10 mouse cellular contexts compared by ENCODE assay signal in genomic region chr11:34073776-34074175, GRCm38 (mm10). TPM values are rescaled to one million over a fixed set of nuclear protein-coding genes. Genes with fewer than 3 reads are reported as not detected.
DNase-seq lines count a peak whose midpoint lies in the region; ATAC-seq lines count a peak whose summit lies in the region.
"Had no signal": no experiment of that assay in that cellular context is flagged by ENCODE, and none has a peak within 500 bp of the region (broad histone marks: within the 10 kb centered on the region; RNA-seq: fewer than 3 reads in every experiment).

No protein-coding gene starts in this region.

- H3K4me3 ChIP-seq in forebrain, embryonic 11.5 days (ENCODE audit: low read depth, low read length): no peak overlapping the region
- no peak overlapping the region; the same call in 1 of the 2 replicates for H3K4me3 ChIP-seq in forebrain, embryonic 15.5 days
- H3K4me3 ChIP-seq in forebrain, embryonic 12.5 days (replicated peaks): no peak overlapping the region
- no peak overlapping the region for H3K4me3 ChIP-seq in midbrain, embryonic 12.5 days

- WGBS in forebrain, embryonic 11.5 days: 14% methylated on average over 15 of the region's 15 CpGs
- WGBS in forebrain, embryonic 15.5 days: 16% methylated on average over 15 of the region's 15 CpGs
- 14% methylated on average over 15 of the region's 15 CpGs for WGBS in forebrain, embryonic 12.5 days
- WGBS in midbrain, embryonic 12.5 days: 19% methylated on average over 15 of the region's 15 CpGs

- no peak overlapping the region for H3K9ac ChIP-seq in forebrain, embryonic 11.5 days (ENCODE audit: low read length)
- H3K9ac ChIP-seq in forebrain, embryonic 15.5 days (replicated peaks): no peak overlapping the region
- H3K9ac ChIP-seq in forebrain, embryonic 12.5 days: no peak overlapping the region
- no peak overlapping the region for H3K9ac ChIP-seq in midbrain, embryonic 12.5 days (replicated peaks)

- H3K9me3 ChIP-seq in forebrain, embryonic 11.5 days (ENCODE audit: control insufficient read depth, low read length): no peaks in the 10 kb centered on the region
- no peaks in the 10 kb centered on the region for H3K9me3 ChIP-seq in forebrain, embryonic 15.5 days
- no peaks in the 10 kb centered on the region for H3K9me3 ChIP-seq in forebrain, embryonic 12.5 days
- no peaks in the 10 kb centered on the region for H3K9me3 ChIP-seq in midbrain, embryonic 12.5 days

- intact Hi-C loops in left cerebral cortex, postnatal 10 days (cut with DNase I): loop anchor here (5.0 to 10.0 kb wide), 2 partner anchors 71 to 339 kb away; no protein-coding TSS in a partner anchor

- peak; percentile 84 for DNase-seq in forebrain, embryonic 11.5 days (ENCODE audit: low spot score)
- peak; percentile 59 for DNase-seq in c-Kit-positive CD71-negative TER-119-negative erythroid progenitor cells, embryonic 14.5 days (ENCODE audit: low read depth)
- DNase-seq in left cerebral cortex, postnatal 10 days (ENCODE audit: extremely low spot score in 1 of 2, low spot score in 2 of 2): peak; percentile 38 to 80
- peak; percentile 17 for DNase-seq in spleen, adult 12 weeks (ENCODE audit: low spot score)

- H3K4me1 ChIP-seq in forebrain, embryonic 11.5 days (replicated peaks; ENCODE audit: control insufficient read depth, insufficient read depth, low read length): no peaks in the 10 kb centered on the region
- peaks cover 2% of the 10 kb centered on the region; the same call in 1 of the 2 replicates for H3K4me1 ChIP-seq in forebrain, embryonic 15.5 days
- H3K4me1 ChIP-seq in forebrain, embryonic 12.5 days: no peaks in the 10 kb centered on the region
- H3K4me1 ChIP-seq in midbrain, embryonic 12.5 days: 0 out of 2 replicates have a peak, but pooled peaks cover 2% of the 10 kb centered on the region

- ATAC-seq in forebrain, embryonic 11.5 days (replicated peaks; ENCODE audit: low FRiP score): peak; percentile 18; the same call in 1 of the 2 replicates
- ATAC-seq in forebrain, embryonic 15.5 days (replicated peaks): no peak
- ATAC-seq in forebrain, embryonic 12.5 days (ENCODE audit: low FRiP score): no peak
- peak; percentile 35 to 41; a peak in 2 of 4 replicates for ATAC-seq in hematopoietic stem cell, adult 5-6 weeks (replicated peaks in 1 of 2; ENCODE audit: insufficient read depth in 1 of 2, low FRiP score in 2 of 2, low TSS enrichment in 1 of 2, low read depth in 1 of 2, poor library complexity in 2 of 2, severe bottlenecking in 2 of 2)
- ATAC-seq in midbrain, embryonic 12.5 days (ENCODE audit: low FRiP score, low read depth): peak; percentile 49; the same call in 1 of the 2 replicates

- no peak overlapping the region for H3K27ac ChIP-seq in forebrain, embryonic 11.5 days (ENCODE audit: low read depth, low read length)
- no peak overlapping the region for H3K27ac ChIP-seq in forebrain, embryonic 15.5 days (replicated peaks)
- H3K27ac ChIP-seq in forebrain, embryonic 12.5 days: no peak overlapping the region
- no peak overlapping the region for H3K27ac ChIP-seq in midbrain, embryonic 12.5 days (replicated peaks)
- H3K27ac ChIP-seq: macrophage had no signal

- no peak overlapping the region for H3K4me2 ChIP-seq in forebrain, embryonic 11.5 days (ENCODE audit: low read depth, low read length, severe bottlenecking)
- H3K4me2 ChIP-seq in forebrain, embryonic 15.5 days (replicated peaks): no peak overlapping the region
- peak overlapping the region; percentile 10; the same call in 1 of the 2 replicates for H3K4me2 ChIP-seq in forebrain, embryonic 12.5 days
- peak overlapping the region; percentile 22 for H3K4me2 ChIP-seq in midbrain, embryonic 12.5 days (replicated peaks)

- peaks cover 3% of the 10 kb centered on the region; the same call in 1 of the 2 replicates for H3K27me3 ChIP-seq in forebrain, embryonic 11.5 days (ENCODE audit: control insufficient read depth, insufficient read depth, low read length)
- H3K27me3 ChIP-seq in forebrain, embryonic 15.5 days: peaks cover 13% of the 10 kb centered on the region; the same call in 1 of the 2 replicates
- no peaks in the 10 kb centered on the region for H3K27me3 ChIP-seq in forebrain, embryonic 12.5 days
- H3K27me3 ChIP-seq in midbrain, embryonic 12.5 days: peaks cover 11% of the 10 kb centered on the region

- H3K36me3 ChIP-seq in forebrain, embryonic 11.5 days (ENCODE audit: control insufficient read depth, insufficient read depth, low read length): no peaks in the 10 kb centered on the region
- no peaks in the 10 kb centered on the region for H3K36me3 ChIP-seq in forebrain, embryonic 15.5 days
- no peaks in the 10 kb centered on the region for H3K36me3 ChIP-seq in forebrain, embryonic 12.5 days (replicated peaks)
- H3K36me3 ChIP-seq in midbrain, embryonic 12.5 days: no peaks in the 10 kb centered on the region

RNA-seq across cellular contexts. Expression of gene 4930469K13Rik, which starts 24.6 kb away (rescaled TPM):
- polyA plus RNA-seq in forebrain, embryonic 11.5 days (2014; fragmentation: Nextera tagmentation; extraction: Ambion mirVana): not detected in 2 replicates
- polyA plus RNA-seq in forebrain, embryonic 15.5 days (2015; fragmentation: Nextera tagmentation; extraction: Ambion mirVana): not detected in 2 replicates
- not detected in 2 replicates for polyA plus RNA-seq in forebrain, embryonic 12.5 days (2016; fragmentation: Nextera tagmentation; extraction: Ambion mirVana)
- total RNA-seq in hematopoietic stem cell, adult 5-6 weeks (2017): not detected in 2 replicates
- total RNA-seq in left cerebral cortex, postnatal 10 days (2021): not detected
- not detected in 2 replicates for polyA plus RNA-seq in midbrain, embryonic 12.5 days (2016; fragmentation: Nextera tagmentation; extraction: Ambion mirVana)
- polyA plus RNA-seq: C2C12, macrophage had no signal

RNA-seq across cellular contexts. Expression of gene Lcp2, which starts 27.1 kb away (rescaled TPM):
- polyA plus RNA-seq in forebrain, embryonic 11.5 days (2014; fragmentation: Nextera tagmentation; extraction: Ambion mirVana): 2.0 and 2.3 TPM in 2 replicates
- polyA plus RNA-seq in forebrain, embryonic 15.5 days (2015; fragmentation: Nextera tagmentation; extraction: Ambion mirVana): 1.3 TPM in 2 replicates
- polyA plus RNA-seq in forebrain, embryonic 12.5 days (2016; fragmentation: Nextera tagmentation; extraction: Ambion mirVana): 1.1 and 1.8 TPM in 2 replicates
- 57.2 and 60.3 TPM in 2 replicates for total RNA-seq in hematopoietic stem cell, adult 5-6 weeks (2017)
- total RNA-seq in left cerebral cortex, postnatal 10 days (2021): 1 to 10 TPM; 5.2 to 7.2 TPM
- polyA plus RNA-seq in midbrain, embryonic 12.5 days (2016; fragmentation: Nextera tagmentation; extraction: Ambion mirVana): 1.1 and 1.7 TPM in 2 replicates
- polyA plus RNA-seq: C2C12 had no signal

Comparison
In these comparisons a context has a peak if more than half of its experiments do, and no peak if none do; other contexts are left out.
1. ATAC-seq: peak in forebrain, embryonic 11.5 days (single experiment), hematopoietic stem cell, adult 5-6 weeks (2 of 2) and midbrain, embryonic 12.5 days (single experiment); none in forebrain, embryonic 15.5 days (single experiment) and forebrain, embryonic 12.5 days (single experiment).
2. H3K4me2 ChIP-seq: peak in forebrain, embryonic 12.5 days (single experiment) and midbrain, embryonic 12.5 days (single experiment); none in forebrain, embryonic 11.5 days (single experiment) and forebrain, embryonic 15.5 days (single experiment).
3. DNase-seq: peak in every context shown above with its lines; median percentile 84 in forebrain, embryonic 11.5 days; 59 in c-Kit-positive CD71-negative TER-119-negative erythroid progenitor cells, embryonic 14.5 days; 59 in left cerebral cortex, postnatal 10 days; 17 in spleen, adult 12 weeks.